Mouse (Mus musculus) limb, embryonic 11.5 days (tissue): Measurements from ENCODE around the gene Aloxe3. TPM values are rescaled to one million over a fixed set of nuclear protein-coding genes. Genes with fewer than 3 reads are reported as not detected.
A peak's percentile ranks its signal among the peaks of the same experiment; 100 is the strongest.

ENCODE experiments used
- ATAC-seq: fragments of 200-750 bp; cut with Nextera tagmentation; 2 replicates; pipeline ENCODE4 v1.8.0; 2017; ENCODE audit warnings: low read depth; ENCODE audit not compliant: insufficient number of reproducible peaks, low FRiP score, low TSS enrichment
- DNase-seq: peaks from one replicate; pipeline ENCODE4 v3.0.0-alpha.2; 2015; ENCODE audit warnings: low spot score
- H3K27ac ChIP-seq: fragments of 300-500 bp; sonication (generic); replicated peaks from 2 replicates; pipeline ENCODE4 v1.5.1; 2014; ENCODE audit warnings: low read depth, mild to moderate bottlenecking, low read length
- H3K27me3 ChIP-seq: fragments of 300-500 bp; sonication (generic); 2 replicates; pipeline ENCODE4 v1.6.1; 2014; ENCODE audit warnings: mild to moderate bottlenecking, low read length, mixed read lengths; ENCODE audit not compliant: control insufficient read depth, insufficient read depth
- H3K36me3 ChIP-seq: fragments of 300-500 bp; sonication (generic); 2 replicates; pipeline ENCODE4 v1.6.1; 2014; ENCODE audit warnings: mild to moderate bottlenecking, low read length, moderate library complexity, mixed read lengths; ENCODE audit not compliant: control insufficient read depth, insufficient read depth
- H3K4me1 ChIP-seq: fragments of 300-500 bp; sonication (generic); 2 replicates; pipeline ENCODE4 v1.6.1; 2014; ENCODE audit warnings: low read length, mixed read lengths; ENCODE audit not compliant: control insufficient read depth, insufficient read depth
- H3K4me2 ChIP-seq: fragments of 300-500 bp; sonication (generic); 2 replicates; pipeline ENCODE4 v1.6.1; 2014; ENCODE audit warnings: low read depth, mild to moderate bottlenecking, moderate library complexity; ENCODE audit not compliant: severe bottlenecking
- H3K4me3 ChIP-seq: fragments of 300-500 bp; sonication (generic); 2 replicates; pipeline ENCODE4 v1.5.1; 2014; ENCODE audit warnings: low read depth, low read length
- H3K9ac ChIP-seq: fragments of 300-500 bp; sonication (generic); 2 replicates; pipeline ENCODE4 v1.6.1; 2014; ENCODE audit warnings: mild to moderate bottlenecking, low read length
- H3K9me3 ChIP-seq: fragments of 300-500 bp; sonication (generic); 2 replicates; pipeline ENCODE4 v1.6.1; 2016; ENCODE audit warnings: low read length; ENCODE audit not compliant: control insufficient read depth
- WGBS: fragments of 180-500 bp; shearing (Covaris S2); extraction: QIAGEN DNeasy Blood & Tissue Kit; methylation state at CpG from one replicate; pipeline ENCODE4 v1.1.7; 2014; 5-methylcytosine and 5-hydroxymethylcytosine counted together
- polyA plus RNA-seq: library from polyadenylated mRNA; unstranded; fragments of >200 nt; fragmentation: Nextera tagmentation; extraction: Ambion mirVana; gene quantifications from 2 replicates; pipeline ENCODE4 v1.2.1, GENCODE M21; 2014

Gene Aloxe3
- polyA plus RNA-seq, 1 experiment from 2014 or later: 0.25 TPM

DNA sequence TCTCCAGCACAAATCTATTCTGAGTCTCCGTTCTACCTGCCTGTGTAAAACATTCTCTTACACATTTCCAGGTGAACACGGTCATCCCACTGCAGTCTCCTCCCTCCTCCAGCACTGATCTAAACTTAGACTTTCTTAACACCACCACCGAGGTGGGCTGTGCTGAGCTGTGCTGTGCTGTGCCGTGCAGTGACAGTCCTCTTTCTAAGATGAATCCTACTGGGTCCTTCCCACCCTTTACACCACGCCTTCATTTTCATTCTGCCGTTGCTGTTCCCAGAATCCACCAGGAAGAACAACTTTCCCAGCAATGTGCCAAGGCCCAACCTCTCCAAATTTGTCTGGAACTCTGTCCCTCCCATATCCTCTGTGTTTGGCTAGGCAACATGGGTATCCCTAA, 39.3 kb upstream of the Aloxe3 start:
- ATAC-seq (no peak), DNase-seq (no peak)
- peaks cover 13% of the 10 kb centered on the region for H3K4me1 ChIP-seq
- no peaks in the 10 kb centered on the region for H3K27me3 ChIP-seq
- no peak overlapping the region for H3K4me3 ChIP-seq
- H3K9ac ChIP-seq: no peak overlapping the region
- no peaks in the 10 kb centered on the region for H3K9me3 ChIP-seq
- WGBS: 60% methylated on average over 6 of the region's 6 CpGs
- H3K36me3 ChIP-seq: peaks cover 8% of the 10 kb centered on the region
- no peak overlapping the region for H3K27ac ChIP-seq
- no peak overlapping the region for H3K4me2 ChIP-seq

DNA sequence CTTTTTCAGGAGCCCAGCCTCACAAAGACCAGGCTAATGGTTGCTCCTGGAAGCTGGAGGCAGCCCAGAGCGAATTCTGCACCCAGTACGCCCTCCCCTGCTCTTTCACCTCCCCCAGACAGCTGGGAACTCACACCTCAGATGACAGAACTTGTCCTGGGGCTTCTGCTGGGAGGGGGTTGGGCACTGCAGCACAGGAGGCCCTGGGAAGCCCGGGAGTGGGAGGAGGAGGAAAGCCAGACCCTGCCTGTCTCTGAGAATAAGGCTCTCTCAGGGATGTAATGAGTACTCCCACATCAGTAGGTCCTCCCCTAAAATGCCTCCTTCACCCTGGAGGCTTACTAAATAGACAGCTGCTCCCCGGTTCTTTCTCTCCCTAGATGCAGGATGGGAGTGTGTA, 38.6 kb upstream of the Aloxe3 start:
- Histone ChIP-seq H3K4me2 (no peak overlapping the region; the same call in 1 of the 2 replicates), H3K9ac (0 out of 2 replicates have a peak overlapping the region, but pooled peaks have one; percentile 7), H3K4me3 (0 out of 2 replicates have a peak overlapping the region, but pooled peaks have one; percentile 5), H3K4me1 (peaks cover 13% of the 10 kb centered on the region), H3K27me3 (no peaks in the 10 kb centered on the region), H3K9me3 (no peaks in the 10 kb centered on the region), H3K27ac (no peak overlapping the region), H3K36me3 (peaks cover 8% of the 10 kb centered on the region)
- no peak for DNase-seq
- 25% methylated on average over 4 of the region's 4 CpGs for WGBS
- ATAC-seq: no peak

GRCm38 (mm10) chr11:69087597-69087996, 38.1 kb upstream of the Aloxe3 start:
- peaks cover 13% of the 10 kb centered on the region for H3K4me1 ChIP-seq
- ATAC-seq (no peak), DNase-seq (no peak)
- no peaks in the 10 kb centered on the region for H3K9me3 ChIP-seq
- no peak overlapping the region; the same call in 1 of the 2 replicates for H3K4me3 ChIP-seq
- no peaks in the 10 kb centered on the region for H3K27me3 ChIP-seq
- 70% methylated on average over 2 of the region's 2 CpGs for WGBS
- H3K27ac ChIP-seq: no peak overlapping the region
- H3K4me2 ChIP-seq: peak overlapping the region; percentile 92; the same call in 1 of the 2 replicates
- H3K36me3 ChIP-seq: peaks cover 8% of the 10 kb centered on the region
- no peak overlapping the region for H3K9ac ChIP-seq

- Histone ChIP-seq H3K4me2 (peak within 1 kb of the TSS; percentile 92), H3K9ac (peak within 1 kb of the TSS; percentile 98), H3K4me3 (peak within 1 kb of the TSS; percentile 100), H3K9me3 (no peaks in the 10 kb centered on the region), H3K36me3 (peaks cover 8% of the 10 kb centered on the region), H3K4me1 (peaks cover 13% of the 10 kb centered on the region), H3K27ac (peak within 1 kb of the TSS; percentile 72), H3K27me3 (no peaks in the 10 kb centered on the region)
- ATAC-seq: peak; percentile 76
- WGBS: 1% methylated on average over 55 of the region's 67 CpGs
- DNase-seq: peak; percentile 95
Measured at GRCm38 (mm10) chr11:69088103-69088855, 37.4 kb upstream of the Aloxe3 start, which contains the start of gene Vamp2. Gene Vamp2 (plus strand): TSS chr11:69088490.

- H3K4me1 ChIP-seq: peaks cover 13% of the 10 kb centered on the region
- H3K27me3 ChIP-seq: no peaks in the 10 kb centered on the region
- H3K27ac ChIP-seq: peak overlapping the region; percentile 72
- DNase-seq (no peak), ATAC-seq (0 out of 2 replicates have a peak, but pooled peaks have one; percentile 26)
- peak overlapping the region; percentile 92 for H3K4me2 ChIP-seq
- peak overlapping the region; percentile 98 for H3K9ac ChIP-seq
- H3K36me3 ChIP-seq: peaks cover 8% of the 10 kb centered on the region
- 12% methylated on average over 25 of the region's 25 CpGs for WGBS
- peak overlapping the region; percentile 100 for H3K4me3 ChIP-seq
- H3K9me3 ChIP-seq: no peaks in the 10 kb centered on the region
Measured at GRCm38 (mm10) chr11:69088856-69089615, 36.7 kb upstream of the Aloxe3 start.

- no peaks in the 10 kb centered on the region for H3K27me3 ChIP-seq
- H3K4me2 ChIP-seq: peak overlapping the region; percentile 92
- peaks cover 8% of the 10 kb centered on the region for H3K36me3 ChIP-seq
- H3K27ac ChIP-seq: no peak overlapping the region
- peak overlapping the region; percentile 100 for H3K4me3 ChIP-seq
- peaks cover 13% of the 10 kb centered on the region for H3K4me1 ChIP-seq
- H3K9ac ChIP-seq: peak overlapping the region; percentile 98
- 89% methylated on average over 12 of the region's 12 CpGs for WGBS
- H3K9me3 ChIP-seq: no peaks in the 10 kb centered on the region
- DNase-seq (no peak), ATAC-seq (no peak)
Measured at GRCm38 (mm10) chr11:69089616-69090290, 35.9 kb upstream of the Aloxe3 start.

GRCm38 (mm10) chr11:69090367-69090766, 35.3 kb upstream of the Aloxe3 start:
- Histone ChIP-seq H3K27ac (no peak overlapping the region), H3K9ac (0 out of 2 replicates have a peak overlapping the region, but pooled peaks have one; percentile 7), H3K4me2 (no peak overlapping the region), H3K9me3 (no peaks in the 10 kb centered on the region), H3K27me3 (no peaks in the 10 kb centered on the region), H3K4me3 (no peak overlapping the region), H3K4me1 (peaks cover 13% of the 10 kb centered on the region), H3K36me3 (peaks cover 8% of the 10 kb centered on the region)
- 83% methylated on average over 6 of the region's 6 CpGs for WGBS
- ATAC-seq (no peak), DNase-seq (no peak)
